Mouse (Mus musculus) heart, embryonic 13.5 days (tissue): ENCODE measurements around the gene Fgfbp3. TPM values are rescaled to one million over a fixed set of nuclear protein-coding genes. Genes with fewer than 3 reads are reported as not detected.
A peak's percentile ranks its signal among the peaks of the same experiment; 100 is the strongest.

Experiments used
- ATAC-seq: fragments of 200-750 bp; cut with Nextera tagmentation; 2 replicates; pipeline ENCODE4 v1.8.0; 2017; ENCODE audit warnings: moderate TSS enrichment; ENCODE audit not compliant: insufficient number of reproducible peaks, low FRiP score, low TSS enrichment; ENCODE audit errors: extremely low read depth
- H3K27ac ChIP-seq: fragments of 300-500 bp; sonication (generic); replicated peaks from 2 replicates; pipeline ENCODE4 v1.5.1; 2015; ENCODE audit warnings: moderate library complexity, mild to moderate bottlenecking, inconsistent platforms
- H3K27me3 ChIP-seq: fragments of 300-500 bp; sonication (generic); replicated peaks from 2 replicates; pipeline ENCODE4 v1.6.1; 2015; ENCODE audit warnings: mild to moderate bottlenecking, inconsistent platforms
- H3K36me3 ChIP-seq: fragments of 300-500 bp; sonication (generic); 2 replicates; pipeline ENCODE4 v1.6.1; 2015; ENCODE audit warnings: mild to moderate bottlenecking, inconsistent platforms
- H3K4me1 ChIP-seq: fragments of 300-500 bp; sonication (generic); 2 replicates; pipeline ENCODE4 v1.6.1; 2015; ENCODE audit warnings: inconsistent platforms
- H3K4me2 ChIP-seq: fragments of 300-500 bp; sonication (generic); 2 replicates; pipeline ENCODE4 v1.6.1; 2015; ENCODE audit warnings: inconsistent platforms, mild to moderate bottlenecking, moderate library complexity
- H3K4me3 ChIP-seq: fragments of 300-500 bp; sonication (generic); 2 replicates; pipeline ENCODE4 v1.5.1; 2015; ENCODE audit warnings: moderate library complexity, mild to moderate bottlenecking, inconsistent platforms
- H3K9ac ChIP-seq: fragments of 300-500 bp; sonication (generic); 2 replicates; pipeline ENCODE4 v1.6.1; 2015; ENCODE audit warnings: inconsistent platforms, mild to moderate bottlenecking, moderate library complexity
- H3K9me3 ChIP-seq: fragments of 300-500 bp; sonication (generic); 2 replicates; pipeline ENCODE4 v1.6.1; 2016; ENCODE audit warnings: inconsistent platforms
- WGBS: fragments of 180-500 bp; shearing (Covaris S2); methylation state at CpG from one replicate; pipeline ENCODE4 v1.1.7; 2015; ENCODE audit warnings: mixed read lengths; 5-methylcytosine and 5-hydroxymethylcytosine counted together
- polyA plus RNA-seq: library from polyadenylated mRNA; unstranded; fragments of >200 nt; fragmentation: Nextera tagmentation; extraction: Ambion mirVana; gene quantifications from 2 replicates; pipeline ENCODE4 v1.2.1, GENCODE M21; 2015

Fgfbp3 gene
- polyA plus RNA-seq, 1 experiment from 2014 or later: 4.2 TPM

DNA sequence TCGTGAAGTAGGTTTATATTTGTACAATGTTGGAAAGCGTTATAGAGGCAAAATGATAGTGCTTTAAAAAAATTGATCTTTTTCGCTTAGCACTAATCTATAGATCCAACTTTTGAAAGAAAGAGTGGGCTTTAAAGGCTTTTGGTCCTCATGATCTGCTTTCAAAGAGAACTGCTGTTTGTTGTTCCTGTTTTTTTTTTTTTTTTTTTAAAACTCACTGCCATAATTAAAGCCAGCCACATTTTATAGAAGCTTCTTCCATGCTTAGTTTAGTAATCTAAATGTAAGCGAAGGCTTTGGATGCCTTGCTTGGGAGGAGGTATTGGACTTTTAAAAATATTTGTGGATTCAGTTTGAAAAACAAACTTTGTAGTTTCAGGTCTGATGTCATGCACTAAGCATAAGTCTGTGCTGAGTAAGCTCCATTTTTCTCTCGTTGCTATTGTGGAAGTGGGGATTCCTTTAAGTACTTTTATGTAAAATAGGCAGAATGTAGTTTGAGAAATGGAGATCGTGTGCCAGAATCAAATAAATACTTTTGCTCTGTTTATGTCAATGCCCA is 8.5 kb upstream of the Fgfbp3 start:
- Histone ChIP-seq H3K27me3 (no peaks in the 10 kb centered on the region), H3K9ac (no peak overlapping the region), H3K4me2 (peak overlapping the region; percentile 94), H3K4me3 (peak overlapping the region; percentile 97), H3K4me1 (peaks cover 35% of the 10 kb centered on the region), H3K27ac (no peak overlapping the region), H3K9me3 (no peaks in the 10 kb centered on the region), H3K36me3 (no peaks in the 10 kb centered on the region)
- no peak for ATAC-seq
- WGBS: 81% methylated on average over 6 of the region's 6 CpGs

DNA sequence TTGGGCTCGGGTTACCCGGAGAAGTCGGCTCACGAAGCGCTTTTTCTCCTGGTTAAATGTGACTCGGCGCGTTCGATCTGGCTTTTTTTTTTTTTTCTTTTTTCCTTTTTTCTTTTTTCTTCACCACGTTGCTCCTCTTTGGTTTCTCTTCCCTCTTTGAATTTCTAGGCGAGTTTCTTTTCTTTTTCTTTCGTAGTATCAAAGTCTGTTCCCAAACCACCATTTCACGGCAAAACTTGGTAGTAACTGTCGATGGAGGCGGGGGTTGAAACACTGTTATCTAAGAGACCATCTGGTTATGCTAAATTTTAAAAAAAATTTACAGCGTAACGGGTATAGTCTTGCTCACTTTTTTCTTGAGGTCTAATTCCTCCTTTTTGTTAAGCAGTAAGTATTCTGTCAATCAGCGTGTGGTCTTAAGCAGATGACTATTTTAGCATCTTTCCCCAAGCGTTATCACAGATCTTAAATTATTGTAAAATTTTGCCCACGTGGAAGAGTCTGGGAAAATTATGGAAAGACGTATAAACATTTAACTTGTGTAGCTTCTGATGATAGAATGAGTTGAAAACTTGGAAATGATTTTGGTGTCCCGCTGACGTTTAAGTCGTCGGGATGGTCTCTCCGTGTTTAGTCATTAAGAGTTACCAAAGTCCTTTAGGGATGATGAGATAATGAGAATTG is 7.3 kb upstream of the Fgfbp3 start:
- ATAC-seq: no peak
- Histone ChIP-seq H3K36me3 (no peaks in the 10 kb centered on the region), H3K4me2 (peak overlapping the region; percentile 94), H3K4me1 (peaks cover 35% of the 10 kb centered on the region), H3K4me3 (peak overlapping the region; percentile 97), H3K27ac (peak overlapping the region; percentile 94), H3K9me3 (no peaks in the 10 kb centered on the region), H3K9ac (peak overlapping the region; percentile 95), H3K27me3 (no peaks in the 10 kb centered on the region)
- 1% methylated on average over 26 of the region's 26 CpGs for WGBS

DNA sequence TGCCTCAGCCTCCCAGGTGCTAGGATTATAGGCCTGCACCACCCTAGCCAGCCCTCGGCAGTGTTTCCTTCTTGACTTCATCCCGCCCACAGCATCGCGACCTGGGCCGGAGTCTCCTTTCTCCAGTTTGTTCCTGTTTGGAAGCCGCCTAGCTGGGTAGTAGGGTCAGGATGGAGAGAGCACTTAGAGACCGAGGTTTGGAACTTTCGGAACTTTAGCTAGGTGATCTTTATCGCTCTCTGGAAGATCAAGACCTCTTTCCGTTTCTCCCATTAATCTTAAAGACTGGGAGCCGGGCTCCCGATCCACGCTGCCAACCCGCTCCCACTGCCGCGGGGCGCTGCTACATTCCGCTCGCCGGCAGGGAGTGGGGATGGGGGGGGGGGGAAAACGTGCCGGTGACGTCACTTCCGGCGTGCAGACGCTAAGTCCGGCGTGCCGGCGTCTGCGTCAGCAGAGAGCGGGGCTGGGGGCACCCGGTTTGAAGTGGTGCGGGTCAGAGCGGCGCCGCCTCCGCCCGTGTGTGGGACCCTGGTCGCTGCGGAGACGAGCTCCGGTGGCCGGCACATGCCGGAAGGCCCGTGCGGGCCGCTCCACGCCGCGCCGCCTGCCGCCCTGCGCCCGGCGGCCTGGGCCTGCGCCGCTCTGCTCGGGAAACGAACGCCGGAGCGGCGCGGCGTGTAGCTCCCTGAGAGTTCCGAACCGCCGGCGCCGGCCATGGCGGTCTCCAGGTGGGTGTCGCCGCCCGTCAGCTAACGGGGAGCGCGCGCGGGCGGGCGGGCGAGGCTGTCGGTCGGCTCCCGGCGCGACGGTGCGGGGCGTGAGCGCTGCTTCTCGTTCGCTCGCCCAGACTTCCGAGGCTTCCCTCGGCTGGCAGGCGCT is 6.5 kb upstream of the Fgfbp3 start, which contains the start of gene Btaf1:
Btaf1 (plus strand) TSS at position 409 of the 882 bp plus-strand sequence.
- H3K27me3 ChIP-seq: no peaks in the 10 kb centered on the region
- peaks cover 35% of the 10 kb centered on the region for H3K4me1 ChIP-seq
- H3K9me3 ChIP-seq: no peaks in the 10 kb centered on the region
- peak within 1 kb of the TSS; percentile 94 for H3K27ac ChIP-seq
- H3K4me3 ChIP-seq: peak within 1 kb of the TSS; percentile 97
- peak; percentile 90 for ATAC-seq
- H3K9ac ChIP-seq: peak within 1 kb of the TSS; percentile 95
- H3K36me3 ChIP-seq: no peaks in the 10 kb centered on the region
- under 1% methylated on average over 98 of the region's 98 CpGs for WGBS
- H3K4me2 ChIP-seq: peak within 1 kb of the TSS; percentile 94

DNA sequence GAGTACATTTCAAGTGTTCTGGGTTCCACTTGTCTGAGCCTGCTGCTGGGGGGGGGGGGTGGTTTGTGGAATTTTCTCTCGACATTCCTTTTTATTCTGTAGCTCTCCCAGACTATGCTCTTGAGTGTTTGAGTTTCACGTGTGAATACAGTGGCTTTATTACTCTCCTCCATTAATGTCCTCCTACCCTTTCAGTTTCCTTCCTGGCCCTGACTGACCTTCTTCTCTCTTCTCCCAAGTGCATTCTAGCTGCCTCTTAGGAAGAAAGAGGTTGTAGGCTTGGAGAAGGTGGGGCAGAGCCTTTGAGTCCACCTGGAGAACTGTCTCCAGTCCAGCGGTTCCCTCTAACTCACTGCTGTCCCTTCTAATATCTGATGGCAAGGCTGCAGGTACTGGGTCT is 3.5 kb upstream of the Fgfbp3 start:
- no peak overlapping the region for H3K27ac ChIP-seq
- 59% methylated on average over 3 of the region's 3 CpGs for WGBS

DNA sequence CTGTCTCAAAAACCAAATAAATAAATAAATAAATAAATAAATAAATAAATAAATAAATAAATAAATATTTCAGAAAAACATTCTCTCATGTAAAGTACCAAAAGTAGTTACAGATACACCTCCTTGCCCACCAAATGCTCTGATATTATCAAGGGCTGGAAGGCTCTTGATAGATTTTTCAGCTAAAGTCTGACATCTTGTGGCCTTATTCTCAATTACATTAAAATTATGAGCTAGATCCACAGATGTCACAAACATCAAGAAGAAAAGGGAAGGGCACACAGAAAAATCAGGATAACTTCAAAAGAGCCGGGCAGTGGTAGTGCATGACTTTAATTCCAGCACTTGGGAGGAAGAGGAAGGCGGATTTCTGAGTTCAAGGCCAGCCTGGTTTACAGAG is 2.6 kb upstream of the Fgfbp3 start:
- no peak for ATAC-seq
- H3K9ac ChIP-seq: no peak overlapping the region
- peaks cover 22% of the 10 kb centered on the region for H3K4me1 ChIP-seq
- H3K27ac ChIP-seq: no peak overlapping the region
- H3K4me3 ChIP-seq: no peak overlapping the region
- H3K36me3 ChIP-seq: no peaks in the 10 kb centered on the region
- 31% methylated on average over 2 of the region's 2 CpGs for WGBS
- no peak overlapping the region for H3K4me2 ChIP-seq
- H3K27me3 ChIP-seq: no peaks in the 10 kb centered on the region
- H3K9me3 ChIP-seq: no peaks in the 10 kb centered on the region

More for the DNA sequence above, 3.5 kb upstream of the Fgfbp3 start:
- H3K4me3 ChIP-seq: no peak overlapping the region
- peaks cover 28% of the 10 kb centered on the region for H3K4me1 ChIP-seq
- H3K9ac ChIP-seq: no peak overlapping the region
- no peaks in the 10 kb centered on the region for H3K27me3 ChIP-seq
- H3K36me3 ChIP-seq: no peaks in the 10 kb centered on the region
- no peak overlapping the region for H3K4me2 ChIP-seq
- no peak for ATAC-seq
- H3K9me3 ChIP-seq: no peaks in the 10 kb centered on the region

DNA sequence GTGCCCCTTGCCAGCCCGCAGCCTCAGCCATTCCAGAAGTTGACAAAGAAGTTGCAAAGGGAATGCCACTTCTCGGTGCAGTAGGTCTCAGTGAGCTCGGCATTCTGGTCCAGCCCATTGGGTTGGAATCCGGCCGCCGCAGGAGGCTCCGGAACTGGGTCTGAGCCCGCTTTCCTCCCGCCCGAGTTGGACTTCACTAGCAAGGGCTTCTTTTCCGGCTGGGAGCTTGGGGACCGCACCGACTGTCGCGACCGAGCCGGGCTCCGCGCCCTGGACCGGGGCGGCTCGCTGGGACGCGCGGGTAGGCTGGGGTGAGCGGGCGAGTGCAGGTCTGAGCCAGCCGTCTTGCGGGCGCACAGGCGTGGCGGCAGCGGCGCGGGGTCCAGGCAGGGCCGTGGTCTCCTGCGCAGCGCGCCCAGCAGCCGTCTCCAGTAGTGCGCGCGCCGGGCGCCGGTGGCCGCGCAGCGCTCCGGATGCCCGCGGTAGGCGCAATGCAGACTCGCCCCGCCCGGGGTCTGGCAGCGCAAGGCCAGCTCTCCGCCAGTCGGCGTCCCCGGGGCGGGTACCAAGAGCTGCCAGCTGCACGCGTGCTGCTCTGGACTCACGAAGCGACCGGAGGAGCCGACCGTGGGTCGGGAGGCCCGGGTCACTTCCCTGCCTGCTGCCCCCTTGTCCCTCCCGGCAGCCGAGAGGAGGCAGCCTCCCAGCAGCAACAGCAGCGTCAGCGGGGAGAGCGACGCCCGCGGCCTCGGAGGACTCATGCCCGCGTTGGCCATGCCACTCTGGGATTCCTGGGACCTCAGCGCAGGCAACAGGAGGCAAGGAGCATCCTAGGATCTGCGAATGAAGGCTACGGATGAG is 744 bp downstream of the Fgfbp3 start:
- peak overlapping the region; percentile 90 for H3K4me2 ChIP-seq
- WGBS: 0% methylated on average over 81 of the region's 85 CpGs
- no peaks in the 10 kb centered on the region for H3K9me3 ChIP-seq

DNA sequence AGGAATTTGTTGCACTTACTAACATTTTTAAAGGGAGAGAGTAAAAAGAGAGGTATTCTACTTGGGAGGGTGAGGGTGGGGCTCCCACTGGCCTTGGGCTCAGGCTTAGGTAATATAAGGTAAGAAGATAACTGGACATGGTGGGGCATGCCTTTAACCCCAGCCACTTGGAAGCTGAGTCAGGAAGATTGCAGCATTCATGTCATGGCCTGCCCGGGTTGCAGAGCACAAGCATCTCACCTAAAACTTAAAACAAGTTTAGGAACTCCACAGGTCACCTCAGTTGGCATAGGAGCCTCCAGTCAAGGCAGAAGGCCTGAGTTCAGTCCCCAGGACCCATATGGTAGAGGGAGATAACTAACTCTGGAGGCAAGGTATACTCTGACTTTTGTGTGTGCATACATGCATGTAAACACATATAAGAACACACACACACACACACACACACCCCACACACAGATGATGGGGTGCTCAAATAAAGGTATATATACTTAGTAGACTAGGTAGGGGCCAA is 2.5 kb downstream of the Fgfbp3 start:
- Histone ChIP-seq H3K4me1 (peaks cover 13% of the 10 kb centered on the region), H3K9ac (no peak overlapping the region), H3K4me3 (no peak overlapping the region), H3K36me3 (no peaks in the 10 kb centered on the region), H3K27me3 (no peaks in the 10 kb centered on the region), H3K27ac (no peak overlapping the region), H3K9me3 (no peaks in the 10 kb centered on the region), H3K4me2 (no peak overlapping the region)
- WGBS: 82% methylated on average over 1 of the region's 1 CpGs
- no peak for ATAC-seq

More for the DNA sequence above, 744 bp downstream of the Fgfbp3 start:
- Histone ChIP-seq H3K36me3 (no peaks in the 10 kb centered on the region), H3K9ac (peak overlapping the region; percentile 96), H3K4me1 (peaks cover 13% of the 10 kb centered on the region), H3K27me3 (no peaks in the 10 kb centered on the region), H3K4me3 (peak overlapping the region; percentile 95), H3K27ac (peak overlapping the region; percentile 83)
- peak; percentile 65 for ATAC-seq

DNA sequence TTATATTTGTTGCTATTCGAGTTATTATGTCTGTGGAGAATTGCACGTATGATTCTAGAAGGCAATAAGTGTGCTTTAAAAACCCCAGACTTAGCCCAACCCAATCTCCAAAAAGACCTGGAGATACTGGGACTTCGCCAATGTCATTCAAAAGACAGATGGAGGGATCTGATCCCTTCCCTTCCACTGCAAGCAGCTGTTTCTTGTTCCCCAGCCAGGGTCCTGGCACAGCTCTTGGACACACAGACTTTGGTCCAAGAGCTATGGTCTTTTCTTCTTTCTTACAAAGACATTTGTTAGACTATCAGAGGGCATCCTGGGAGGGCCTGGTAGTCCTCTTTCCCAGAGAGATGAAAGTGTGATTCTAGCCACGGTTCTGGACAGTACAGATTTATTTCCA is 3.2 kb downstream of the Fgfbp3 start:
- no peak for ATAC-seq
- Histone ChIP-seq H3K4me3 (no peak overlapping the region), H3K4me2 (no peak overlapping the region), H3K4me1 (peaks cover 13% of the 10 kb centered on the region), H3K36me3 (no peaks in the 10 kb centered on the region), H3K9ac (no peak overlapping the region), H3K27ac (no peak overlapping the region), H3K9me3 (no peaks in the 10 kb centered on the region), H3K27me3 (no peaks in the 10 kb centered on the region)
- WGBS: 76% methylated on average over 4 of the region's 4 CpGs

DNA sequence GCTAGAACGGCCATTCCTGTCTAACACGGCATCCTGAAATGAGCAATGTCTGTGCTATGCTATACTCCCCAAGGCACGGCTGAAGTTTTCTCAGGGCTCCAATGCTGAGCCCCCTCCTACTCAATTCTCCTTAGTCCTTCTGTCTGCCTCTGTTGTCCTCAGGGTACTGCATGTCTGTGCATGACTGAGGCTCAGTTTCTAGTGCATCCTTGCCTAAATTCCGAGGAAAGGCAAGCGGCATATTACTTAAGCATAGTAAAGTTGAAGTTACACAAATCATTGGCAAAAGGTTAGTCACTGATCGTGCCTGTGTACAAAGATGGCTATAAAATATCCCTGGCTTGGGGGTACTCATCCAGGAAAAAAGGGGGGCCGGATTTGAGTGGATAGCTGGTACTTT is 6.4 kb downstream of the Fgfbp3 start:
- 76% methylated on average over 7 of the region's 7 CpGs for WGBS
- no peak for ATAC-seq
- no peak overlapping the region for H3K9ac ChIP-seq
- H3K36me3 ChIP-seq: no peaks in the 10 kb centered on the region
- no peak overlapping the region for H3K4me3 ChIP-seq
- H3K27ac ChIP-seq: no peak overlapping the region
- H3K4me2 ChIP-seq: no peak overlapping the region
- H3K4me1 ChIP-seq: peaks cover 9% of the 10 kb centered on the region
- no peaks in the 10 kb centered on the region for H3K27me3 ChIP-seq
- H3K9me3 ChIP-seq: no peaks in the 10 kb centered on the region

DNA sequence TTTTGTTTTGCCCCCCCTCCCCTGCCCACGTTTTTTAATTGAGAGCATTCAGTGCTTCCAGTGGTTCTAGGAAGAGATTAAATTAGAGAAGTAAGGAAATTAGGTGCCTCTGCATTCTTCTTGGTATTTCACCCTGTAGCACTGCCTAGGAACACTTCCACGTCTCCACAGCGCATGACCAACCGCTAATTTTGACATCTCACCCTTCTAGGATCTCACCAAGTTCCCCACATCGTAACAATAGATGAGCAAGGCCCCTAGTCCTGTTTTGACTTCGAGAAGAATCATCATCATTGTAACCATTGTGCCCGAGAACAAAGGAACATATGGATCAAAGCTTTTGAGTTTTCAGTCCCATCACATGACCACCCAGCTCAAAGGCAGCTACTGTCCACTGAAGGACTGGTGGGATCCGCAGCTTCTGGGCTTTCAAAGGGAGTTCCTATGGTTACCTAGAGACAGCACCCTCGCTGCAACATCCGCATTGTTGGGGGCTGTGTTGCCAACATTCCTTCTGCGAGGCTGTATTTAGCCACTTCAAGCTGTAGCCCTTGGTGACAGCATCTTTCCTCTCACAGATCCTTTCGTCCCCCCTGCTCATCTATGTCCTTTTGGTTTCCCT is 8.9 kb downstream of the Fgfbp3 start:
- 32% methylated on average over 12 of the region's 12 CpGs for WGBS

More for the DNA sequence above, 8.9 kb downstream of the Fgfbp3 start:
- peaks cover 5% of the 10 kb centered on the region; the same call in 1 of the 2 replicates for H3K4me1 ChIP-seq
- H3K27me3 ChIP-seq: no peaks in the 10 kb centered on the region
- no peaks in the 10 kb centered on the region for H3K36me3 ChIP-seq
- H3K27ac ChIP-seq: no peak overlapping the region
- H3K4me3 ChIP-seq: no peak overlapping the region
- H3K4me2 ChIP-seq: 0 out of 2 replicates have a peak overlapping the region, but pooled peaks have one; percentile 4
- no peak overlapping the region for H3K9ac ChIP-seq
- no peak for ATAC-seq
- no peaks in the 10 kb centered on the region for H3K9me3 ChIP-seq
